Mouse (Mus musculus): ENCODE results near the gene Jrkl. TPM values are rescaled to one million over a fixed set of nuclear protein-coding genes. Genes with fewer than 3 reads are reported as not detected.
A peak's percentile ranks its signal among the peaks of the same experiment; 100 is the strongest.

Gene Jrkl
- polyA plus RNA-seq, 1 experiment from 2014 or later = 7.2 TPM

DNA sequence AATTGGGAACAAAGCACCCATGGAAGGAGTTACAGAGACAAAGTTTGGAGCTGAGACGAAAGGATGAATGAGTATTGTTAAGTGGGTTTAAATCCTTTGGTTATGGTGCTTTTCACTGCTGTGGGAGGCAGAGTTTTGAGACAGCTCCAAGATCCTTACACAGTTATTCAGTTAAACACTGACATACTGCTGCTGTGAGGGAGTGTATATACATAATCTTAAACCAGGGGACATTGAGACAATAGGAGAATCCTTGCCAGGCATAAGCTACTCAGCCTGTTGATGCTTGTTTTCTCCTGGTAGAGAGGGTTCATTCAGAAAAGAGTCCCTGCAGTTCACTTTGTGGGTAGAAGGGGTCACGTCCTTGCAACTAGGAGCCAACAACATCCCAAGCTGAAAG lies 39.3 kb downstream of the Jrkl start:
- Histone ChIP-seq H3K27ac (no peak overlapping the region), H3K4me3 (no peak overlapping the region), H3K4me1 (no peaks in the 10 kb centered on the region), H3K36me3 (no peaks in the 10 kb centered on the region), H3K27me3 (ENCODE audit: low read depth, poor library complexity, severe bottlenecking) (no peaks in the 10 kb centered on the region), H3K9me3 (replicated peaks) (no peaks in the 10 kb centered on the region)
- no peak for DNase-seq (ENCODE audit: low spot score)
- WGBS = 91% methylated on average over 2 of the region's 2 CpGs

DNA sequence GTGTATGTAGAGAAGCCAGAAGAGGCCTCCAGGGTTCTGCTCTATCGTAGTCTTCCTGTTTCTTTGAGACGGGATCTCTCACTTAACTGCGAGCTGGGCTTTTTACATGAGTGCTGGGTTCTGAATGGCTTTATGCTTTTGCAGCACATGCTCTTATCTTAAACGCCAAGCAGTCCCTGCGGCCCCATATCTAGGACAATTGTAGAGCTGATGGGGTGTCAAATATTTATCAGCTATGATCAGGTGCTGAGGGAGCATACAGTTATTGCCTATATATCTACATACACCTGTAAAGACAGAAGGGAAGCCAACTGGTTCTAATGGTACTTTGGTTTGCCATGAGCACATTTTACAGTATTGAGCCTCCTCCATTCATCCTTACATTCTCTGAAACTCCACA lies 41.9 kb downstream of the Jrkl start:
- no peak overlapping the region for H3K27ac ChIP-seq
- H3K4me3 ChIP-seq = no peak overlapping the region
- H3K36me3 ChIP-seq = no peaks in the 10 kb centered on the region
- no peaks in the 10 kb centered on the region for H3K27me3 ChIP-seq (ENCODE audit: low read depth, poor library complexity, severe bottlenecking)
- 89% methylated on average over 5 of the region's 5 CpGs for WGBS
- no peaks in the 10 kb centered on the region for H3K9me3 ChIP-seq (replicated peaks)
- no peak for DNase-seq (ENCODE audit: low spot score)
- no peaks in the 10 kb centered on the region for H3K4me1 ChIP-seq

DNA sequence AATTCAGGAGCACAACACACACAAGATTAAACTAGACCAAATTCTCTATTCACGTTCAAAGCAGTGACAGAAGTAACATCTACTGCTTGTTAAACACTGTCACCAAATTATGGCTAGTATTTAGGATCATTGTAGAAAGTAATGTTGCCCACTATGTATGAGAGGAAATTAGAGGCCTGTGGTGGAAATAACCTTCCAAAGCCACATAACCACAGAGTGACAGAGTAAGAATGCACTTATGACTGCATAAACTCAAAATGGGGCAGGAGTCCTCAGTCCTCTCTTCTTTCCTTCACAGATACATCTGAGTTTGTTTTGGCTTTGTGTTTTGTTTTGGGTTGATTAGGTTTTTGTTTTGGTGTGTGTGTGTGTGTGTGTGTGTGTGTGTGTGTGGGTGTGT lies 42.5 kb downstream of the Jrkl start:
- H3K4me1 ChIP-seq = no peaks in the 10 kb centered on the region
- H3K36me3 ChIP-seq = no peaks in the 10 kb centered on the region
- no peaks in the 10 kb centered on the region for H3K27me3 ChIP-seq (ENCODE audit: low read depth, poor library complexity, severe bottlenecking)
- 93% methylated on average over 1 of the region's 1 CpGs for WGBS
- H3K4me3 ChIP-seq = no peak overlapping the region
- no peaks in the 10 kb centered on the region for H3K9me3 ChIP-seq (replicated peaks)
- no peak overlapping the region for H3K27ac ChIP-seq
- DNase-seq (ENCODE audit: low spot score) = no peak

DNA sequence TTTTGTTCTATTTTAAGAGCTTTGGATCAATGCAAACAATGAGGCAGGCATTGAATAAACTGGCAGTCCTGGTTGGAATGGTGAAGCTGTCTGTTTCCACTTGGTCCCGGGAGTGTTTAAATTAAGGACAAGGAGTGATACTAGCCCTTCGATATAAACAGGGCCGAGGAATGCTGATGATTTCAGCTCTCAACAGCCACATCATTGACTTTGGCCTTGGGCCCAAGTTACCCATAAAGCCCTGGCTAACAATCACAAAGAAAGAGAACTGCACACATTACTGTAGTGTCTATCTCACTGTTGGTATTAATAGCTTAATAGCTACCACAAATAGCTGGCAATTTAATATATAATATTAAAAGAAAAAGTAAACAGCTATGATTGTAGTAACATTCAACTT lies 45.5 kb downstream of the Jrkl start:
- no peak overlapping the region for H3K27ac ChIP-seq
- no peaks in the 10 kb centered on the region for H3K4me1 ChIP-seq
- H3K36me3 ChIP-seq = no peaks in the 10 kb centered on the region
- H3K4me3 ChIP-seq = no peak overlapping the region
- no peaks in the 10 kb centered on the region for H3K9me3 ChIP-seq (replicated peaks)
- WGBS = 97% methylated on average over 3 of the region's 3 CpGs
- H3K27me3 ChIP-seq (ENCODE audit: low read depth, poor library complexity, severe bottlenecking) = no peaks in the 10 kb centered on the region
- no peak for DNase-seq (ENCODE audit: low spot score)

DNA sequence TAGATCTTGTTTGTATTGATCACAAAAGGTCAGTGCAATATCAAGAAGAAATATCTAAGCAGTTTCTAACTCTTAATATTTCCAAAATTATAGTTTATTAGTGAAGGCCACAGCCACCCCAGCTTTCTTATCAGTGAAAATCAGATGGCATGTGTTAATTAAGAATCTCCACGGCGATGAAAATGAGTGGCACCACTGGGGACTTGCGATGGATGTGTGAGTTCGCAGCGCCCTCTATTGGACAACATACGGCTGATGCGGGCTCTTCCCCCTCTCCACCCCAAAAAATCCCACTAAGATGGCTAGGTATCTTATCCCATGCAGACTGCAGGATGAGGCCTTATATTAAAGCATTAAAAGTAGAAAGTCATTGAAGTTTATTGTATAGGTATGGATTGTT lies 49.9 kb downstream of the Jrkl start:
- Histone ChIP-seq H3K4me3 (no peak overlapping the region), H3K4me1 (no peaks in the 10 kb centered on the region), H3K27ac (no peak overlapping the region), H3K27me3 (ENCODE audit: low read depth, poor library complexity, severe bottlenecking) (no peaks in the 10 kb centered on the region), H3K9me3 (replicated peaks) (no peaks in the 10 kb centered on the region), H3K36me3 (no peaks in the 10 kb centered on the region)
- 8% methylated on average over 7 of the region's 7 CpGs for WGBS
- DNase-seq (ENCODE audit: low spot score) = peak; percentile 53

DNA sequence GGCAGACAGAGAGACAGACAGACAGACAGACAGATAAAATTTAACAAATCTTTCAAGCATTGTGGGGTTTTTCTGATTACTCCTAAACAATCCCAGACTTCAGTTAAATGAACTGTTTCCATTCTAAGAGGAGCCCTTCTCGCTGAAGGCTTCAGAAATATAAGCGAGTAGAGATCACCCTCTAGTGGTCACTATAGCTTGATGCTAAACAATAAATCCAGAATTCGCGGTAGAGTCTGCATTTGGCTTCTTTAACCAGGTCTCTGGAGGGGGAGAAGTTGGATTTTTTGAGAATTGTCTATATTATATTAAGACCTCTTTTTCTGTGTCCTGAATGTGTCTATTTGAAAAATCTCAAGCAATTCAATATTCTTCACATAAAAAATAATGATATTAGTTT lies 50.4 kb downstream of the Jrkl start:
- WGBS = 6% methylated on average over 4 of the region's 4 CpGs
- no peaks in the 10 kb centered on the region for H3K9me3 ChIP-seq (replicated peaks)
- H3K27me3 ChIP-seq (ENCODE audit: low read depth, poor library complexity, severe bottlenecking) = no peaks in the 10 kb centered on the region
- no peak for DNase-seq (ENCODE audit: low spot score)
- H3K4me3 ChIP-seq = no peak overlapping the region
- no peak overlapping the region for H3K27ac ChIP-seq
- no peaks in the 10 kb centered on the region for H3K36me3 ChIP-seq
- no peaks in the 10 kb centered on the region for H3K4me1 ChIP-seq

DNA sequence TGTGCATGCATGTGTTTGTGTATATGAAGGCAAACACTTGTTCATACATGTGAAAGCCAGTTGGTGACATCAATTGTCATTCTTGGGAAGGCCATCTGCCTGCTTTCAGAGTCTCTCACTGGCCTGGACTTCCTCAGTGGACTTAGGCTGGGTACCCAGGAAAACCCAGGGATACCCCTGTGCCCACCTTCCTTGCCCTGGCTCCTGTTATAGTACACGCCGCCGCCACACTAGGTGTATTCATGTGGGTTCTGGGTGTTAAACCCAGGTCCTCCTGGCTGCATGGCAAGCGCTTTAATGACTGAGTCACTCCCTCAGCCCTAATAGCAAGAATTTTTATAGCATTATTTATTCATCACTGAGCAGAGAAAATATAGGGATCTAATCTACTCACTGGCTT lies 51.0 kb downstream of the Jrkl start:
- no peak overlapping the region for H3K27ac ChIP-seq
- no peaks in the 10 kb centered on the region for H3K27me3 ChIP-seq (ENCODE audit: low read depth, poor library complexity, severe bottlenecking)
- no peak overlapping the region for H3K4me3 ChIP-seq
- no peaks in the 10 kb centered on the region for H3K9me3 ChIP-seq (replicated peaks)
- no peaks in the 10 kb centered on the region for H3K4me1 ChIP-seq
- 89% methylated on average over 4 of the region's 4 CpGs for WGBS
- DNase-seq (ENCODE audit: low spot score) = no peak
- H3K36me3 ChIP-seq = no peaks in the 10 kb centered on the region

Other genes starting within 250 kb of the Jrkl start
- 3.9 and 4.4 TPM in 2 replicates for gene Ccdc82, start 1.1 kb upstream of the Jrkl start, polyA plus RNA-seq (2016; fragmentation: Nextera tagmentation; extraction: Ambion mirVana)
- gene Maml2, start 52.1 kb upstream of the Jrkl start, polyA plus RNA-seq (2016; fragmentation: Nextera tagmentation; extraction: Ambion mirVana) = 4.5 and 8.0 TPM in 2 replicates
- gene Gm17571, start 200.9 kb upstream of the Jrkl start, polyA plus RNA-seq (2016; fragmentation: Nextera tagmentation; extraction: Ambion mirVana) = not detected in 2 replicates